Mouse (Mus musculus) gastrocnemius, adult 2 months (tissue): ENCODE results near the gene Slc10a7. TPM values are rescaled to one million over a fixed set of nuclear protein-coding genes. Genes with fewer than 3 reads are reported as not detected.

Experiments
- DNase-seq: peaks from one replicate; pipeline ENCODE4 v3.0.0; 2022
- H3K27ac ChIP-seq: fragments of 200-600 bp; 2 replicates; pipeline ENCODE4 v1.8.1; 2022; ENCODE audit warnings: mild to moderate bottlenecking
- H3K4me3 ChIP-seq: fragments of 200-600 bp; 2 replicates; pipeline ENCODE4 v1.8.1; 2022; ENCODE audit warnings: mild to moderate bottlenecking, moderate library complexity
- CTCF ChIP-seq: fragments of 200-600 bp; IDR thresholded peaks from 2 replicates; pipeline ENCODE4 v1.8.1; 2022; ENCODE audit warnings: antibody characterized with exemption, mild to moderate bottlenecking, moderate library complexity
- intact Hi-C: fragments of 180-260 bp; cut with DNase I; formaldehyde crosslinking; loops from one replicate; pipeline ENCODE4 v1.15.1; 2025
- total RNA-seq, 2 experiments: library from RNA; stranded (reverse); gene quantifications; 2 replicates each; pipeline ENCODE4 v1.2.3; 2021

Slc10a7 gene
- total RNA-seq, 2 experiments from 2014 or later, result 6.7 to 6.9 TPM

GRCm38 (mm10) chr8:78555817-78556216, 46.7 kb downstream of the Slc10a7 start:
- intact Hi-C loops, result no loop called here
- no peak for DNase-seq
- H3K27ac ChIP-seq, result no peak overlapping the region
- H3K4me3 ChIP-seq, result no peak overlapping the region
- TF ChIP-seq CTCF, result no peak

DNA sequence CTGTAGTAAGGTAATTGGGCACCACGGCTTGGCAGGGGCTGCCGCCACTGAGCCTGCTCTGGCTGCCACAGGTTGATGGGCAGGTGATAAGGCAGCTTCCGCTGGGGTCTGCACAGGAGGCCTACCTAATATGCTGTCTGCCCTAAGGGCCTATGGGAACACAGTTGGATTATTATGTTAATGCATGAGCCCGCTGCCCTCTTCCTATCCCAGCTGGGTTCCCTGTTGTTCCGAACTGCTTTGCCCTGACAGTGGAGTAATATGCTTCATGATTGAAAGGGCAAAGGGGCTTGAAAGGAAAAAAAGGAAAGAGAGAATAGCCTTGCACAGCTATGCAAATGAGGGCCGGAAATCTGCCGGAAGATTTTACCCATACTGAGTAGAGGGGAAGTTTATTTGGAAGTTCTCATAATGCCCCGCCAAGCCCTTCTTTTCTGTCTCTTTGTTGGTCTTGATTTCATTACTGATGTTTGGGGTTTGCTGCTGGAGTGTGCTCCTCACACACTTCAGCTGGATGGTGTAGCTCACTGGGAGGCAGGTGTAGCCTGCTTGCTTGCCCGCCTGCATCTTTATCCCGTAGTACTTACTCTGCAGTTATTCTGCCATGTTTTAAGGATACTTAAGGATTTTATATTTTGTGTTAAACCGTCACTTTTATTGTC, 47.8 kb downstream of the Slc10a7 start:
- H3K4me3 ChIP-seq, result no peak overlapping the region
- no peak for TF ChIP-seq CTCF
- intact Hi-C loops, result no loop called here
- DNase-seq, result no peak
- H3K27ac ChIP-seq, result no peak overlapping the region

- TF ChIP-seq CTCF, result peak; percentile 24; the same call in 1 of the 2 replicates
- intact Hi-C loops, result no loop called here
- H3K4me3 ChIP-seq, result no peak overlapping the region
- no peak overlapping the region for H3K27ac ChIP-seq
- DNase-seq, result no peak
These were observed 52.5 kb downstream of the Slc10a7 start for GRCm38 (mm10) chr8:78561620-78562019.

DNA sequence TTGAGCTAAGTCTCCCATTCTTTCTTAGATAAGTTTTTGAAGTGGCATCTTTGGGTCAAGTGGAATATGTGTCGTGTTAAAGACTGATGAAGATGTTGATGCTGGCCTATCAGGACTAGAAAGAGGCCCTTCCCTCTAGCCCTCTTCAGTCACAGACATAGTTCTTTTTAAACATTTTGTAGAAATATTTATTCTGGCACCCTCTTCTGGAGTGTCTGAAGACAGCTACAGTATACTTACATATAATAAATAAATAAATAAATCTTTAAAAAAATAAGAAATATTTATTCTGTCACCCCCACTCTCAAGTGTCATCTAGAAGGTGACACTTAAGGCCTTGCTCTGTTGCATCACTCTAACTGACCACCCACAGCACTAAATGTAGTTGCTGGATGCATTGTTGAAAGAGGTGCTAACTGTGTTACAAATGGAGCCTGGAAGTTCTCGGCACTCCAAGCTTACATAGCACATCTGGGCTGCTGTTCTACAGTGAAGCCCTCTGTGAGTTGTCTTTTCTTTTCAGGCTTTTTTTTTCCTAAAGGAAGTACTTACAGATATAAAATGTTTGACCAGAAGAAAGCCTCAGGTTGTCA, 54.4 kb downstream of the Slc10a7 start:
- TF ChIP-seq CTCF, result no peak
- intact Hi-C loops, result no loop called here
- no peak overlapping the region for H3K4me3 ChIP-seq
- DNase-seq, result no peak
- 0 out of 2 replicates have a peak overlapping the region, but pooled peaks have one; percentile 24 for H3K27ac ChIP-seq

GRCm38 (mm10) chr8:78564200-78564599, 55.1 kb downstream of the Slc10a7 start:
- TF ChIP-seq CTCF, result no peak
- no peak overlapping the region for H3K4me3 ChIP-seq
- DNase-seq, result no peak

DNA sequence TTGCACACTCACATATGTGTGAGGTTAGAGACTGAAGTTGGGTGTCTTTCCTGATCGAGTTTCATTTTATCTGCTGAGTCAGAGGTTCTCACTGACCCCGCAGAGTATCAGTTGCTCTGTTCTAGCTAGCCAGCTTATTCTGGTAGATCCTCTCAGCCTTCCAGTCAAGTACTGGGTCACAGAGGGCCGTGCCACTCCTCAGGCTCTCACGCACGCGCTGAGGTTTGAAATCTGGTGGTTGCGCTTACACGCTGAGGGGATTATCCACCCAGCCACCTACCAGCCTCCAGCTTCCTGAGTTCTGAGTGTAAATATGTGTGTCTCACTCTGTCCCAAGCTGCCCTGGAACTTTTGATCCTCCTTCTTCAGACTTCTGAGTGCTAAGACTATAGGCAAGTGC, 59.0 kb downstream of the Slc10a7 start:
- intact Hi-C loops, result loop anchor here (5.0 kb wide), 1 partner anchor 61 kb away; the partner anchor contains the start of genes Rbmxl1 and Slc10a7
- no peak for TF ChIP-seq CTCF
- H3K4me3 ChIP-seq, result peak overlapping the region; percentile 58
- DNase-seq, result peak; percentile 78
- peak overlapping the region; percentile 85 for H3K27ac ChIP-seq

More at GRCm38 (mm10) chr8:78564200-78564599, 55.1 kb downstream of the Slc10a7 start:
- intact Hi-C loops, result no loop called here
- peak overlapping the region; percentile 24; the same call in 1 of the 2 replicates for H3K27ac ChIP-seq

DNA sequence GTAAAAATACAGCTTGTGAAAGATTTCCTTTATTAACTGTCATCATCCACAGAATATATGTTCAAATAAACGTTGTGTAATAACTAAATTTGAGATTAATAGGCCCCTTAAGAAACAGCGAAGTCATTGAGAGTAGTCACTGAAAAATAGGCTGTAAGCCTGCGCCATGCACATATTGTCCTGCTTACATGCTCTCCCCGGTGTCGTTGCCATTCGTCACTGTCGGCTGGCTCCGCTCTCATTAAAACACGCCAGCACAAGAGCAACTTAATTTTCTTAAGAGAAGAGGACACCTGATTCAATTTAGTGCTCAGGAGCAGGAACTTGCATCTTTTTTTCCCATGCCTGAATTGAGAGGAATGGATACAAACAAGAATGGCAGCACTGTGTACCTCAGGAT, 62.4 kb downstream of the Slc10a7 start:
- no peak for TF ChIP-seq CTCF
- DNase-seq, result no peak
- H3K27ac ChIP-seq, result no peak overlapping the region; the same call in 1 of the 2 replicates
- intact Hi-C loops, result no loop called here
- no peak overlapping the region; the same call in 1 of the 2 replicates for H3K4me3 ChIP-seq

- DNase-seq, result no peak
- intact Hi-C loops, result no loop called here
- Histone ChIP-seq H3K27ac (no peak overlapping the region), H3K4me3 (no peak overlapping the region)
- TF ChIP-seq CTCF, result no peak
These were observed 65.1 kb downstream of the Slc10a7 start for GRCm38 (mm10) chr8:78574207-78574606.

GRCm38 (mm10) chr8:78577569-78577968, 68.4 kb downstream of the Slc10a7 start:
- no peak overlapping the region for H3K4me3 ChIP-seq
- no peak overlapping the region for H3K27ac ChIP-seq
- TF ChIP-seq CTCF, result no peak
- no peak for DNase-seq
- intact Hi-C loops, result no loop called here

DNA sequence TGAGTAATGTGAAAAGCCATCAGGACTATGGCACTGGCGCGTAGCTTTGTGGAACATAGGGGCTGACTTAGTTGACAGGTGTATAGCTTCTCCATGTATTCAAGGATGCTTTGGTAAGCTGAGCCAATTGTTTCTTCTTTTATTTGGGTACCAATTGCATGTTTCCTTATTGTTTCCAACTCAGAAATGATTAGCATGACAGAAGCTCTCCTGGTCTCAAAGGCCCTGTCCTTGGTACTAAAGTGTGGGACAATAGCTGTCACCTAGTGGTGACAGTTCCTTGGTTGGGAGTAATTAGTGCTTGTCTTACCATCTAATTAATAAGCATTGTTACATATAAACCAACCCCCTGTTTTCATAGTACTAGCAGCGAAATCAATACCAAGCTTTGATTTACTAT, 68.9 kb downstream of the Slc10a7 start:
- Histone ChIP-seq H3K27ac (no peak overlapping the region), H3K4me3 (no peak overlapping the region)
- no peak for TF ChIP-seq CTCF
- DNase-seq, result no peak
- intact Hi-C loops, result no loop called here

DNA sequence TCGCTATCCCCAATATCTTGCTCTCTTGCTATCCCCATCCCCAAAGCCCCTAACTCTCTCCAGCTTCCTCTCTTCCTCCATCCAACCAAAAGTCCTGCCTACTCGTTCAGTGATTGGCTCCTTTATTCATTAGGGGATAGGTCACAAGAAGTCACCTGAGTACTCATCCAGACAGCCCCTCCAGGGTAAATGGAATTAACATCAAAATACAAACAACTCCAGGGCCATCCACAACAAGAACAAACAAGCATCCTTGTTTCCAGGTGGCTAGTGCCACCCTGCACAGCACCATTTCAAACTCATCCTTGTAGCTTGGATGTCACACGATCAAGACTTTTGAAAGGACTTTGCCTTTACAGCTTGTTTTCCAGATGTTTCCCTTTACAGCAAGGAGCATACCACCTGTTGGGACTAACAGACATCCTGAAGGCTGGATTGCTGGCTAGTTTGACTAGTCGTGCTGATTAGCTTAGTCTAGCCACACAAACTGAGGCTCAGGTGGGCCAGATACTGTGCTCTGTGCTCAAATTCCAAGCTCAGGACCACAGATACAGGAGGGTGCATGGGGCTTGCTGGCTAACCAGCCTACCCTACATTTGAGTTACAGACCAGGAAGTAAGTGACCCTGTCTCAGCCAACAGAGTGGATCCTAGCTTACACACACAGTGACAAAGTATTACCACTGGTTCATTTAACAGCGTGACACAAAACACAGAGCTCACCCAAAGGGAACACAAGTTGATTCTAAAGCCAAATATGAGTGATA, 75.0 kb downstream of the Slc10a7 start:
- no peak for TF ChIP-seq CTCF
- H3K4me3 ChIP-seq, result no peak overlapping the region
- intact Hi-C loops, result no loop called here
- no peak for DNase-seq
- H3K27ac ChIP-seq, result peak overlapping the region; percentile 49

GRCm38 (mm10) chr8:78584863-78585262, 75.7 kb downstream of the Slc10a7 start:
- Histone ChIP-seq H3K4me3 (no peak overlapping the region), H3K27ac (peak overlapping the region; percentile 49)
- no peak for DNase-seq
- intact Hi-C loops, result no loop called here
- TF ChIP-seq CTCF, result no peak

GRCm38 (mm10) chr8:78595481-78595908, 86.3 kb downstream of the Slc10a7 start:
- no peak overlapping the region for H3K4me3 ChIP-seq
- TF ChIP-seq CTCF, result no peak
- intact Hi-C loops, result no loop called here
- no peak for DNase-seq
- H3K27ac ChIP-seq, result no peak overlapping the region
